Mouse (Mus musculus) macrophage (primary cell): ENCODE data around the gene Gm42878. TPM values are rescaled to one million over a fixed set of nuclear protein-coding genes. Genes with fewer than 3 reads are reported as not detected.
"Not testable (repeated sequence)": the region's sequence is repeated elsewhere in the genome, so short reads cannot be mapped to it uniquely, and the experiment has no call there.

Experiments
- H3K27ac ChIP-seq: fragments of 350-480 bp; formaldehyde crosslinking; 2 replicates; pipeline ENCODE4 v1.9.0; 2021
- H3K36me3 ChIP-seq: fragments of 350-480 bp; formaldehyde crosslinking; 2 replicates; pipeline ENCODE4 v1.9.0; 2021; ENCODE audit errors: inconsistent target
- H3K4me3 ChIP-seq: fragments of 350-480 bp; formaldehyde crosslinking; 2 replicates; pipeline ENCODE4 v1.9.0; 2021; ENCODE audit errors: inconsistent target
- H3K79me2 ChIP-seq: fragments of 350-480 bp; formaldehyde crosslinking; 2 replicates; pipeline ENCODE4 v1.9.0; 2021; ENCODE audit errors: inconsistent target
- WGBS: methylation state at CpG from one replicate; pipeline ENCODE4 v1.1.7; 2026; ENCODE audit warnings: inconsistent platforms; ENCODE audit not compliant: missing documents; 5-methylcytosine and 5-hydroxymethylcytosine counted together
- polyA plus RNA-seq: library from polyadenylated mRNA; stranded (reverse); fragments of 250-400 nt; gene quantifications from 3 replicates; pipeline ENCODE4 v1.2.4, GENCODE M21; 2018; ENCODE audit warnings: inconsistent platforms

The Gm42878 gene
- polyA plus RNA-seq, 1 experiment from 2014 or later = 0.11 TPM

- H3K79me2 ChIP-seq = peaks cover 88% of the 10 kb centered on the region
Measured at GRCm38 (mm10) chr5:121541235-121541634, 4.0 kb downstream of the Gm42878 start.

GRCm38 (mm10) chr5:121540066-121540465 is 5.2 kb downstream of the Gm42878 start:
- no peak overlapping the region for H3K27ac ChIP-seq
- no peak overlapping the region for H3K4me3 ChIP-seq
- H3K79me2 ChIP-seq = peaks cover 96% of the 10 kb centered on the region
- 98% methylated on average over 5 of the region's 5 CpGs for WGBS
- H3K36me3 ChIP-seq = peaks cover 28% of the 10 kb centered on the region

More at GRCm38 (mm10) chr5:121541235-121541634, 4.0 kb downstream of the Gm42878 start:
- no peak overlapping the region for H3K4me3 ChIP-seq
- H3K36me3 ChIP-seq = peaks cover 16% of the 10 kb centered on the region
- H3K27ac ChIP-seq = no peak overlapping the region
- 81% methylated on average over 2 of the region's 7 CpGs for WGBS

GRCm38 (mm10) chr5:121537588-121537987 is 7.7 kb downstream of the Gm42878 start:
- Histone ChIP-seq H3K27ac (no peak overlapping the region), H3K36me3 (peaks cover 50% of the 10 kb centered on the region), H3K4me3 (no peak overlapping the region), H3K79me2 (peaks cover 72% of the 10 kb centered on the region)
- 96% methylated on average over 2 of the region's 2 CpGs for WGBS

GRCm38 (mm10) chr5:121536921-121537555 is 8.2 kb downstream of the Gm42878 start:
- Histone ChIP-seq H3K27ac (no peak overlapping the region), H3K79me2 (peaks cover 67% of the 10 kb centered on the region)

GRCm38 (mm10) chr5:121535116-121535515 is 10.2 kb downstream of the Gm42878 start:
- no peak overlapping the region for H3K27ac ChIP-seq
- H3K79me2 ChIP-seq = peaks cover 48% of the 10 kb centered on the region
- peaks cover 73% of the 10 kb centered on the region for H3K36me3 ChIP-seq
- no peak overlapping the region for H3K4me3 ChIP-seq
- 79% methylated on average over 3 of the region's 3 CpGs for WGBS

More at GRCm38 (mm10) chr5:121536921-121537555, 8.2 kb downstream of the Gm42878 start:
- H3K36me3 ChIP-seq = peaks cover 55% of the 10 kb centered on the region
- H3K4me3 ChIP-seq = no peak overlapping the region
- WGBS = 90% methylated on average over 6 of the region's 7 CpGs

- WGBS = 83% methylated on average over 5 of the region's 5 CpGs
- no peak overlapping the region for H3K27ac ChIP-seq
- peaks cover 78% of the 10 kb centered on the region for H3K36me3 ChIP-seq
- H3K4me3 ChIP-seq = no peak overlapping the region
- H3K79me2 ChIP-seq = peaks cover 42% of the 10 kb centered on the region
Measured at GRCm38 (mm10) chr5:121534521-121534920, 10.8 kb downstream of the Gm42878 start.

GRCm38 (mm10) chr5:121526961-121527360 is 18.3 kb downstream of the Gm42878 start:
- Histone ChIP-seq H3K79me2 (no peaks in the 10 kb centered on the region), H3K36me3 (peaks cover 79% of the 10 kb centered on the region), H3K4me3 (no peak overlapping the region), H3K27ac (no peak overlapping the region)
- WGBS = 94% methylated on average over 8 of the region's 8 CpGs

- Histone ChIP-seq H3K4me3 (no peak overlapping the region), H3K79me2 (no peaks in the 10 kb centered on the region), H3K27ac (no peak overlapping the region), H3K36me3 (peaks cover 81% of the 10 kb centered on the region)
- 95% methylated on average over 7 of the region's 7 CpGs for WGBS
Measured at GRCm38 (mm10) chr5:121526526-121526925, 18.8 kb downstream of the Gm42878 start.

GRCm38 (mm10) chr5:121525774-121526450 is 19.4 kb downstream of the Gm42878 start:
- Histone ChIP-seq H3K36me3 (peaks cover 80% of the 10 kb centered on the region), H3K27ac (no peak overlapping the region), H3K4me3 (no peak overlapping the region), H3K79me2 (no peaks in the 10 kb centered on the region)
- WGBS = 95% methylated on average over 14 of the region's 14 CpGs

GRCm38 (mm10) chr5:121519758-121520157 is 25.5 kb downstream of the Gm42878 start:
- not testable (repeated sequence) for H3K4me3 ChIP-seq, H3K27ac ChIP-seq, H3K79me2 ChIP-seq
- WGBS = 57% methylated on average over 8 of the region's 17 CpGs
- peaks cover 26% of the 10 kb centered on the region for H3K36me3 ChIP-seq

GRCm38 (mm10) chr5:121518983-121519382 is 26.3 kb downstream of the Gm42878 start:
- no peak overlapping the region for H3K4me3 ChIP-seq
- WGBS = 77% methylated on average over 9 of the region's 9 CpGs
- peaks cover 18% of the 10 kb centered on the region; the same call in 1 of the 2 replicates for H3K36me3 ChIP-seq

GRCm38 (mm10) chr5:121510009-121510408 is 35.3 kb downstream of the Gm42878 start:
- Histone ChIP-seq H3K36me3 (no peaks in the 10 kb centered on the region), H3K27ac (no peak overlapping the region), H3K4me3 (no peak overlapping the region), H3K79me2 (no peaks in the 10 kb centered on the region)
- WGBS = 81% methylated on average over 7 of the region's 7 CpGs

More at GRCm38 (mm10) chr5:121518983-121519382, 26.3 kb downstream of the Gm42878 start:
- no peaks in the 10 kb centered on the region for H3K79me2 ChIP-seq
- no peak overlapping the region for H3K27ac ChIP-seq

- Histone ChIP-seq H3K4me3 (no peak overlapping the region), H3K36me3 (no peaks in the 10 kb centered on the region), H3K79me2 (no peaks in the 10 kb centered on the region), H3K27ac (no peak overlapping the region)
- WGBS = 92% methylated on average over 1 of the region's 1 CpGs
Measured at GRCm38 (mm10) chr5:121506846-121507245, 38.4 kb downstream of the Gm42878 start.

GRCm38 (mm10) chr5:121503231-121503630 is 42.1 kb downstream of the Gm42878 start, which contains the start of gene Adam1b:
Gene Adam1b, minus strand, starts transcription at chr5:121503435.
- H3K27ac ChIP-seq = no peak within 1 kb of the TSS
- 90% methylated on average over 3 of the region's 3 CpGs for WGBS
- H3K36me3 ChIP-seq = no peaks in the 10 kb centered on the region
- H3K79me2 ChIP-seq = no peaks in the 10 kb centered on the region
- H3K4me3 ChIP-seq = no peak within 1 kb of the TSS

GRCm38 (mm10) chr5:121501424-121501996 is 43.8 kb downstream of the Gm42878 start:
- H3K79me2 ChIP-seq = not testable (repeated sequence)

More at GRCm38 (mm10) chr5:121501424-121501996, 43.8 kb downstream of the Gm42878 start:
- Histone ChIP-seq H3K4me3 (peak overlapping the region; percentile 13; the same call in 1 of the 2 replicates), H3K27ac (0 out of 2 replicates have a peak overlapping the region, but pooled peaks have one; percentile 13)
- 11% methylated on average over 6 of the region's 17 CpGs for WGBS
- H3K36me3 ChIP-seq = not testable (repeated sequence)
